Mouse (Mus musculus) C2C12 (cell line): ENCODE results near the gene Daw1. TPM values are rescaled to one million over a fixed set of nuclear protein-coding genes. Genes with fewer than 3 reads are reported as not detected.

Experiments
- H3K27me3 ChIP-seq: one replicate; pipeline ENCODE4 v1.6.1; 2011; ENCODE audit not compliant: control insufficient read depth, insufficient read depth, insufficient read length
- H3K36me3 ChIP-seq: one replicate; pipeline ENCODE4 v1.6.1; 2011; ENCODE audit not compliant: control insufficient read depth, insufficient read depth
- H3K4me3 ChIP-seq: one replicate; pipeline ENCODE4 v1.5.1; 2011; ENCODE audit warnings: mild to moderate bottlenecking, control low read depth; ENCODE audit not compliant: poor library complexity, insufficient read depth, severe bottlenecking
- H3K79me2 ChIP-seq: one replicate; pipeline ENCODE4 v1.6.1; 2011; ENCODE audit not compliant: control insufficient read depth, insufficient read depth
- H3K79me3 ChIP-seq: one replicate; pipeline ENCODE4 v1.6.1; 2011; ENCODE audit warnings: low read depth, control low read depth
- H3ac ChIP-seq: one replicate; pipeline ENCODE3; 2011; ENCODE audit warnings: low read depth; ENCODE audit not compliant: control insufficient read depth, insufficient read length
- CEBPB ChIP-seq: IDR thresholded peaks from one replicate; pipeline ENCODE4 v1.6.1; 2011; ENCODE audit warnings: low read depth, mild to moderate bottlenecking, control low read depth, moderate library complexity
- CTCF ChIP-seq: IDR thresholded peaks from one replicate; pipeline ENCODE4 v1.5.1; 2011; ENCODE audit not compliant: control insufficient read depth, insufficient read depth, insufficient read length
- FOSL1 ChIP-seq: IDR thresholded peaks from one replicate; pipeline ENCODE4 v1.8.0; 2011; ENCODE audit warnings: mild to moderate bottlenecking, low read length; ENCODE audit not compliant: poor library complexity, insufficient read depth, severe bottlenecking
- MAX ChIP-seq: IDR thresholded peaks from one replicate; pipeline ENCODE4 v1.6.1; 2011; ENCODE audit warnings: mild to moderate bottlenecking, control low read depth
- MYOD1 ChIP-seq: IDR thresholded peaks from one replicate; pipeline ENCODE4 v1.6.1; 2011; ENCODE audit warnings: low read depth; ENCODE audit not compliant: control insufficient read depth, insufficient read length
- MYOG ChIP-seq: IDR thresholded peaks from one replicate; pipeline ENCODE4 v1.6.1; 2011; ENCODE audit not compliant: control insufficient read depth, insufficient read length; ENCODE audit errors: extremely low read depth
- USF1 ChIP-seq: IDR thresholded peaks from one replicate; pipeline ENCODE4 v1.6.1; 2011; ENCODE audit warnings: low read depth, mild to moderate bottlenecking, control low read depth, moderate library complexity
- polyA plus RNA-seq: library from polyadenylated mRNA; unstranded; fragments of >200 nt; fragmentation: generic; extraction: Trizol; gene quantifications from one replicate; pipeline ENCODE4 v1.2.1, GENCODE M21; 2012; ENCODE audit warnings: missing spikeins

The Daw1 gene
- polyA plus RNA-seq, 1 experiment, result not detected

DNA sequence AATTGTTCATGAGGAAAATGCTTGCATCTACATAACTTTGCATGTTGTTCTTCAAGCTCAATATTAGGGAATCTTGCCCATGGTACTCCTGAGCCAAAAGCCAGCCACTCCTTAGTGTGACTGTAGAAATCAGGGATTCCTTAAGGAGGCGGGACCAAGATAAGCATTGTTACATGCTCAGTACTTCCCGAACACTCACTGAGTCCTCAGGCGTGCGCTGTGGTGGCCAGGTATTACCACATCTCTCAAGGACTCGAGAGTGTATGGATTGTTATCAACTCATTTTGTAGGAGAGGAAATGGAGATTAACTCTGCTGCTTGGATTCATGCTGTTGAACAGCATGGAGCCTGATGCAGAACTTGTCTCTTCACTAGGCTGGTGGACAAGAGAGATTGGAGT is 17.5 kb upstream of the Daw1 start:
- H3K36me3 ChIP-seq, result no peaks in the 10 kb centered on the region
- no peak overlapping the region for H3ac ChIP-seq
- H3K79me3 ChIP-seq, result no peaks in the 10 kb centered on the region
- no peaks in the 10 kb centered on the region for H3K27me3 ChIP-seq
- no peak overlapping the region for H3K4me3 ChIP-seq
- H3K79me2 ChIP-seq, result no peaks in the 10 kb centered on the region
- no peak for TF ChIP-seq FOSL1
- TF ChIP-seq CEBPB, result no peak
- TF ChIP-seq MYOG, result no peak

- H3K36me3 ChIP-seq, result no peaks in the 10 kb centered on the region
- H3K79me3 ChIP-seq, result no peaks in the 10 kb centered on the region
- H3K79me2 ChIP-seq, result no peaks in the 10 kb centered on the region
- no peak overlapping the region for H3K4me3 ChIP-seq
- no peak overlapping the region for H3ac ChIP-seq
- no peaks in the 10 kb centered on the region for H3K27me3 ChIP-seq
- TF ChIP-seq MAX (no peak), MYOG (no peak), CEBPB (no peak), MYOD1 (no peak), CTCF (no peak), FOSL1 (no peak), USF1 (no peak)
Measured at GRCm38 (mm10) chr1:83146547-83146946, 13.0 kb upstream of the Daw1 start.

DNA sequence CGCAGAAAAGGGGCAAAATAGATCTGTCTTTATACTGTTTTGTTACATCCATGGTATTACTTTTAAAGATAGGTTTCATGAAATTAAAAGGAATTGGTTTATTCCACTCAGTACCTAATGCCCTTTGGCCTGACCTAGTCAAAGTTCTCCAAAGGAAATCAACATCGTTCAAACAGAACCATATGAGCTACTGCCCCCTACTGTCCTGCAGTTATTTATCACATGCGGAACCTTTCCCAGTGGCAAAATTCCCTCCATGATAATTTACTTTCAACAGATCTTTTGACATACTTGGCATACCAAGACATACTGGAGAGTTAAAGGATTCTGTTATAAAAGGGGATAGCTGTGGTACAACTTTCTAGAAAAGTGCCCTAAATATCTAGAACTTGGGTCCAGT is 9.3 kb upstream of the Daw1 start:
- Histone ChIP-seq H3ac (no peak overlapping the region), H3K36me3 (no peaks in the 10 kb centered on the region), H3K27me3 (no peaks in the 10 kb centered on the region), H3K79me3 (no peaks in the 10 kb centered on the region), H3K79me2 (no peaks in the 10 kb centered on the region), H3K4me3 (no peak overlapping the region)
- no peak for TF ChIP-seq MYOG
- no peak for TF ChIP-seq CEBPB
- no peak for TF ChIP-seq CTCF
- TF ChIP-seq USF1, result no peak
- no peak for TF ChIP-seq FOSL1
- no peak for TF ChIP-seq MAX
- TF ChIP-seq MYOD1, result no peak

DNA sequence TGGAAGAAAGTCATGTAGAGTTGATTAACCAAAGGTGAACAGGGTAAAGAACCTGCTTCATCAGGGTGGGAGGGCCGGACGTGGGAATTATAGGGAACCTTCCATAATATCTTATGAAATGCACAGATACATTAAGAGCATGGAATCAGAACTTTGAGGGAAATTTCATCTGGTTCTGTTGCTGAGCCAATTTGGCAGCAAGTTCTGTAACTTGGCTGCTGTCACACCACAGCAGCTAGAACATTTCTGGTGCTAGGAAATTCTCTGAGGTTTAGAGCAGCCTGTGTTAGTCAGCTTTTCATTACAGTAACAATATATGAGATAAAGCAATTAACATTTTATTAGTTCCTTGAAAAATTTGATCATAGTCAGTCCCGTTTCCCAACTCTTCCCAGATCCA is 6.6 kb upstream of the Daw1 start:
- no peaks in the 10 kb centered on the region for H3K27me3 ChIP-seq
- H3K4me3 ChIP-seq, result no peak overlapping the region
- no peak overlapping the region for H3ac ChIP-seq
- H3K36me3 ChIP-seq, result no peaks in the 10 kb centered on the region
- no peaks in the 10 kb centered on the region for H3K79me2 ChIP-seq
- TF ChIP-seq MYOD1 (no peak), MAX (no peak), USF1 (no peak), MYOG (no peak), FOSL1 (no peak), CTCF (no peak), CEBPB (no peak)
- H3K79me3 ChIP-seq, result no peaks in the 10 kb centered on the region

DNA sequence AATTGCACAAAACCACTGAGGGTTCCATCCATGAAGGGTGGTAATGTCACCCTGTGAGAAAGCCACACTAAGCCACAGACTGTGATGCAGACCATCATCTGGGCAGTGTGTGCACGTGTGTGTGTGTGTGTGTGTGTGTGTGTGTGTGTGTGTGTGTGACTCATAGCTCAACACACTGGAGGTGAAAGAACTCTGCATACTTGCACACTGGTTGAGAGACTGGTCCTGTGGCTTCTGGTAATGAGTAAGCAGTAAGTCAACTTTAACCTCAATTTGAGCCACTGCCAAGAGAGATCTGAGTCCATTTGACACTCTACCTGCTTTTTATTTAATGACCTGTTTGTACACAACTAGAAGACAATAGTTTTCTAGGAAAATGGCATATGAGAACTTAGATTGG is 2.7 kb upstream of the Daw1 start:
- Histone ChIP-seq H3K4me3 (no peak overlapping the region), H3K79me3 (no peaks in the 10 kb centered on the region)

DNA sequence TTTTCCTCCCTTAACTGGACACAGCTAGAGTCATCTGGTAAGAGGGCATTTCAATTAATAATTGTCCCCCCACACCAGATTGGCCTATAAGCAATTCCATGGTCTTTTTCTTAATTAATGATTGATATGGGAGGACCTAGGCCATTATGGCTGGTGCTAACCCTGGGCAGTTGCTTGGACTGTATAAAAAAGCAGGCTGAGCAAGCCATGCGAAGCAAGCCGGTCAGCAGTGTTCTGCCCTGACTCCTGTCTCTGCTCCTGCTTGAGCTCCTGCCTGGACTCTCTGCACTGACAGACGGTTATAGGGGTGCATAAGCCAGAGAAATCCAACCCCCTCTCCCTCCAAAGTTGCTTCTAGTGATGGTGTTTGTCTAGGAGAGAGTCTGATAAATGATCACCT is 2.1 kb downstream of the Daw1 start:
- TF ChIP-seq MAX (no peak), FOSL1 (no peak), USF1 (no peak), CEBPB (no peak), CTCF (no peak)
- Histone ChIP-seq H3ac (no peak overlapping the region), H3K27me3 (peaks cover 5% of the 10 kb centered on the region), H3K79me3 (no peaks in the 10 kb centered on the region), H3K36me3 (no peaks in the 10 kb centered on the region), H3K79me2 (no peaks in the 10 kb centered on the region), H3K4me3 (no peak overlapping the region)

More for the DNA sequence above, 2.7 kb upstream of the Daw1 start:
- Histone ChIP-seq H3K36me3 (no peaks in the 10 kb centered on the region), H3K27me3 (peaks cover 2% of the 10 kb centered on the region), H3K79me2 (no peaks in the 10 kb centered on the region), H3ac (no peak overlapping the region)
- no peak for TF ChIP-seq MYOD1
- TF ChIP-seq FOSL1, result no peak
- TF ChIP-seq CTCF, result no peak
- no peak for TF ChIP-seq CEBPB
- no peak for TF ChIP-seq MAX
